ENCODE assay signal across 27 mouse cellular contexts in genomic region chr8:119708471-119708870, GRCm38 (mm10). TPM values are rescaled to one million over a fixed set of nuclear protein-coding genes. Genes with fewer than 3 reads are reported as not detected.
DNase-seq lines count a peak whose midpoint lies in the region; ATAC-seq and TF ChIP-seq lines count a peak whose summit lies in the region.
"Had no signal": no experiment of that assay in that cellular context is flagged by ENCODE, and none has a peak within 500 bp of the region (broad histone marks: within the 10 kb centered on the region; RNA-seq: fewer than 3 reads in every experiment).

No protein-coding gene starts in this region.

- H3K9ac ChIP-seq in forebrain, embryonic 14.5 days (ENCODE audit: low read length), result no peak overlapping the region
- no peak overlapping the region for H3K9ac ChIP-seq in kidney, embryonic 16.5 days (replicated peaks; ENCODE audit: low read length)
- H3K9ac ChIP-seq: forebrain, embryonic 15.5 days; hindbrain, embryonic 15.5 days; liver, embryonic 13.5 days; neural tube, embryonic 13.5 days had no signal

- H3K79me3 ChIP-seq in C2C12 (ENCODE audit: low read depth), result no peaks in the 10 kb centered on the region

- H3K4me3 ChIP-seq in forebrain, embryonic 10.5 days, result no peak overlapping the region
- H3K4me3 ChIP-seq in forebrain, embryonic 14.5 days (ENCODE audit: low read depth, low read length), result no peak overlapping the region
- H3K4me3 ChIP-seq in kidney, embryonic 16.5 days (ENCODE audit: low read length), result no peak overlapping the region
- no peak overlapping the region for H3K4me3 ChIP-seq in C2C12 (ENCODE audit: insufficient read depth, poor library complexity, severe bottlenecking)
- no peak overlapping the region for H3K4me3 ChIP-seq in myocyte
- H3K4me3 ChIP-seq: embryonic facial prominence, embryonic 13.5 days; forebrain, embryonic 15.5 days; hindbrain, embryonic 15.5 days; liver, embryonic 13.5 days; neural tube, embryonic 13.5 days had no signal

- DNase-seq in forebrain, embryonic 10.5 days (ENCODE audit: extremely low spot score, low spot score), result no peak
- DNase-seq in forebrain, embryonic 14.5 days (ENCODE audit: low spot score), result no peak
- no peak for DNase-seq in kidney, adult 18-20 months
- DNase-seq in cerebellum, adult 11 months, result no peak
- no peak for DNase-seq in adrenal gland, postnatal 25 days
- DNase-seq: cerebellum, adult 9-11 months; embryo, embryonic 11 days; kidney, adult 11 months; liver, embryonic 13.5 days; lung, adult 2 months; lung, postnatal 10 days; right cerebral cortex, postnatal 4 days had no signal

- no peaks in the 10 kb centered on the region for H3K9me3 ChIP-seq in forebrain, embryonic 10.5 days
- no peaks in the 10 kb centered on the region for H3K9me3 ChIP-seq in forebrain, embryonic 14.5 days (replicated peaks; ENCODE audit: control insufficient read depth, low read length)
- H3K9me3 ChIP-seq in kidney, embryonic 16.5 days (ENCODE audit: low read length), result no peaks in the 10 kb centered on the region
- H3K9me3 ChIP-seq: embryonic facial prominence, embryonic 13.5 days; forebrain, embryonic 15.5 days; hindbrain, embryonic 15.5 days; liver, embryonic 13.5 days; neural tube, embryonic 13.5 days had no signal

- no peak for TF ChIP-seq POLR2A in myocyte (IDR thresholded peaks at IDR 0.05; ENCODE audit: insufficient read length, low read depth)

- no peak for TF ChIP-seq CTCF in C2C12 (IDR thresholded peaks at IDR 0.05; ENCODE audit: control insufficient read depth, insufficient read depth, insufficient read length)

- no peaks in the 10 kb centered on the region for H3K36me3 ChIP-seq in forebrain, embryonic 10.5 days (replicated peaks)
- H3K36me3 ChIP-seq in forebrain, embryonic 14.5 days (ENCODE audit: control insufficient read depth, insufficient read depth, low read length), result no peaks in the 10 kb centered on the region
- H3K36me3 ChIP-seq in kidney, embryonic 16.5 days (ENCODE audit: insufficient read depth, low read length), result no peaks in the 10 kb centered on the region
- H3K36me3 ChIP-seq in C2C12 (ENCODE audit: control insufficient read depth, insufficient read depth) (no peaks in the 10 kb centered on the region), myocyte (ENCODE audit: control insufficient read depth, insufficient read depth) (no peaks in the 10 kb centered on the region)
- H3K36me3 ChIP-seq: embryonic facial prominence, embryonic 13.5 days; forebrain, embryonic 15.5 days; hindbrain, embryonic 15.5 days; liver, embryonic 13.5 days; neural tube, embryonic 13.5 days had no signal

- H3K79me2 ChIP-seq in C2C12 (ENCODE audit: control insufficient read depth, insufficient read depth) (no peaks in the 10 kb centered on the region), myocyte (ENCODE audit: control insufficient read depth, insufficient read depth) (no peaks in the 10 kb centered on the region)

- H3K4me1 ChIP-seq in forebrain, embryonic 10.5 days, result peaks cover 20% of the 10 kb centered on the region
- no peaks in the 10 kb centered on the region for H3K4me1 ChIP-seq in forebrain, embryonic 14.5 days (ENCODE audit: control insufficient read depth, insufficient read depth, low read length)
- peaks cover 7% of the 10 kb centered on the region for H3K4me1 ChIP-seq in kidney, embryonic 16.5 days (ENCODE audit: insufficient read depth, low read length)
- H3K4me1 ChIP-seq: forebrain, embryonic 15.5 days had no signal

- no peak for ATAC-seq in forebrain, embryonic 14.5 days
- no peak for ATAC-seq in kidney, embryonic 16.5 days (ENCODE audit: low FRiP score, low TSS enrichment)
- ATAC-seq: CD4-positive, CD25-positive, alpha-beta regulatory T cell, adult 4 months; forebrain, embryonic 15.5 days; inflammation-experienced regulatory T-cells, adult 6 months; midbrain, embryonic 16.5 days had no signal

- H3K27ac ChIP-seq in forebrain, embryonic 10.5 days, result 0 out of 2 replicates have a peak overlapping the region, but pooled peaks have one; percentile 18
- no peak overlapping the region for H3K27ac ChIP-seq in forebrain, embryonic 14.5 days (ENCODE audit: low read depth, low read length)
- H3K27ac ChIP-seq in kidney, embryonic 16.5 days (ENCODE audit: low read length), result peak overlapping the region; percentile 40
- H3K27ac ChIP-seq: embryonic facial prominence, embryonic 13.5 days; forebrain, embryonic 15.5 days; hindbrain, embryonic 15.5 days; liver, embryonic 13.5 days; neural tube, embryonic 13.5 days had no signal

- WGBS in forebrain, embryonic 10.5 days, result 90% methylated on average over 8 of the region's 8 CpGs
- WGBS in forebrain, embryonic 14.5 days, result 88% methylated on average over 8 of the region's 8 CpGs
- WGBS in kidney, embryonic 16.5 days, result 84% methylated on average over 8 of the region's 8 CpGs

- H3K27me3 ChIP-seq in forebrain, embryonic 10.5 days (ENCODE audit: poor library complexity, severe bottlenecking), result 0 out of 2 replicates have a peak, but pooled peaks cover 3% of the 10 kb centered on the region
- H3K27me3 ChIP-seq in forebrain, embryonic 14.5 days (replicated peaks; ENCODE audit: control insufficient read depth, insufficient read depth, low read length), result no peaks in the 10 kb centered on the region
- H3K27me3 ChIP-seq in kidney, embryonic 16.5 days (ENCODE audit: insufficient read depth, low read length), result no peaks in the 10 kb centered on the region
- H3K27me3 ChIP-seq in C2C12 (ENCODE audit: control insufficient read depth, insufficient read depth, insufficient read length), result no peaks in the 10 kb centered on the region
- H3K27me3 ChIP-seq in myocyte (ENCODE audit: control insufficient read depth, insufficient read depth, insufficient read length), result no peaks in the 10 kb centered on the region
- H3K27me3 ChIP-seq: embryonic facial prominence, embryonic 13.5 days; forebrain, embryonic 15.5 days; hindbrain, embryonic 15.5 days; neural tube, embryonic 13.5 days had no signal

- peak overlapping the region; percentile 60 for H3ac ChIP-seq in C2C12 (ENCODE audit: control insufficient read depth, insufficient read length, low read depth)
- H3ac ChIP-seq in myocyte (ENCODE audit: control insufficient read depth, insufficient read length), result no peak overlapping the region

- no peak overlapping the region for H3K4me2 ChIP-seq in forebrain, embryonic 14.5 days (ENCODE audit: low read length)
- no peak overlapping the region for H3K4me2 ChIP-seq in kidney, embryonic 16.5 days (replicated peaks; ENCODE audit: low read depth, low read length)
- H3K4me2 ChIP-seq in myocyte (ENCODE audit: low read depth), result peak overlapping the region; percentile 68
- H3K4me2 ChIP-seq: embryonic facial prominence, embryonic 13.5 days; forebrain, embryonic 15.5 days; heart, embryonic 11.5 days; hindbrain, embryonic 15.5 days; liver, embryonic 13.5 days; midbrain, embryonic 11.5 days; neural tube, embryonic 13.5 days had no signal

TF ChIP-seq in C2C12, 6 proteins besides CTCF, POLR2A, EP300 and RAD21:
- TF ChIP-seq USF1 (IDR thresholded peaks at IDR 0.05; ENCODE audit: low read depth) (no peak), CEBPB (IDR thresholded peaks at IDR 0.05; ENCODE audit: low read depth) (no peak), MYOD1 (IDR thresholded peaks at IDR 0.05; ENCODE audit: control insufficient read depth, insufficient read length, low read depth) (no peak)

TF ChIP-seq in myocyte, 11 proteins besides CTCF, POLR2A, EP300 and RAD21:
- no peak for TF ChIP-seq CEBPB (IDR thresholded peaks at IDR 0.05; ENCODE audit: insufficient read depth, poor library complexity, severe bottlenecking)
- no peak for TF ChIP-seq E2F4 (IDR thresholded peaks at IDR 0.05; ENCODE audit: insufficient read depth)

RNA-seq across cellular contexts. Expression of gene Atp2c2, which starts 8.7 kb away (rescaled TPM):
- polyA plus RNA-seq in forebrain, embryonic 10.5 days (2016; fragmentation: Nextera tagmentation; extraction: Ambion mirVana), result 1.5 and 1.6 TPM in 2 replicates
- polyA plus RNA-seq in forebrain, embryonic 14.5 days (2014; fragmentation: Nextera tagmentation; extraction: Ambion mirVana), result 0.05 TPM in 1 of 2 replicates, not detected in the other
- polyA plus RNA-seq in kidney, embryonic 16.5 days (2015; fragmentation: Nextera tagmentation; extraction: Ambion mirVana), result 1.9 and 2.7 TPM in 2 replicates
- 0.02 TPM for polyA plus RNA-seq in C2C12 (2012; fragmentation: generic; extraction: Trizol)
- polyA plus RNA-seq in myocyte (2012; fragmentation: generic; extraction: Trizol), result 0.05 TPM
- 0.67 and 0.95 TPM in 2 replicates for total RNA-seq in adrenal gland, postnatal 25 days (2021)
- total RNA-seq: heart, postnatal 4 days; megakaryocyte progenitor cell, adult 5-6 weeks had no signal
- polyA plus RNA-seq: adrenal gland, adult 2 months; inflammation-experienced regulatory T-cells, adult 6 months had no signal

RNA-seq across cellular contexts. Expression of gene Wfdc1, which starts 42.3 kb away (rescaled TPM):
- polyA plus RNA-seq in forebrain, embryonic 10.5 days (2016; fragmentation: Nextera tagmentation; extraction: Ambion mirVana), result 2.7 and 3.7 TPM in 2 replicates
- polyA plus RNA-seq in forebrain, embryonic 14.5 days (2014; fragmentation: Nextera tagmentation; extraction: Ambion mirVana), result 3.7 and 4.5 TPM in 2 replicates
- polyA plus RNA-seq in kidney, embryonic 16.5 days (2015; fragmentation: Nextera tagmentation; extraction: Ambion mirVana), result 2.3 and 3.7 TPM in 2 replicates
- polyA plus RNA-seq in C2C12 (2012; fragmentation: generic; extraction: Trizol) (not detected), myocyte (2012; fragmentation: generic; extraction: Trizol) (1.1 TPM)
- total RNA-seq in adrenal gland, postnatal 25 days (2021), result 4.6 and 6.1 TPM in 2 replicates
- total RNA-seq: megakaryocyte progenitor cell, adult 5-6 weeks had no signal
- polyA plus RNA-seq: CD4-positive, CD25-positive, alpha-beta regulatory T cell, adult 4 months; inflammation-experienced regulatory T-cells, adult 6 months had no signal
